Mouse (Mus musculus): ENCODE measurements around the gene Kif5a.

Gene Kif5a

DNA sequence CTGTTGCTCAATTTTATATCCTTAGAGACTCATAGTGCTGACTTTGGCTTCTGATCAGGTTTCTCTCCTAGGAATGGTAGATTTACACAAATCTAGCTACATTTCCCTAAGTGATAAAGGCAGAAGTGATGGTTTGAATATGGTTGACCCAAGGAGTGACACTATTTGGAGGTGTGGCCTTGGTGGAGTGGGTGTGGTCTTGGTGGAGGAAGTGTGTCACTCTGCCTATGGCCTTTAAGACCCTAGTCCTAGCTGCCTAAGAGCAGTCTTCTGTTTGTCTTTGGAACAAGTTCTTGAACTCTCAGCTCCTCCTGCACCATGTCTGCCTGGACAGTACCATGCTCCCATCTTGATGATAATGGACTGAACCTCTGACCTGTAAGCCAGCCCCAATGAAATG, 46.0 kb downstream of the Kif5a start:
- DNase-seq (ENCODE audit: low read depth, low spot score): no peak

DNA sequence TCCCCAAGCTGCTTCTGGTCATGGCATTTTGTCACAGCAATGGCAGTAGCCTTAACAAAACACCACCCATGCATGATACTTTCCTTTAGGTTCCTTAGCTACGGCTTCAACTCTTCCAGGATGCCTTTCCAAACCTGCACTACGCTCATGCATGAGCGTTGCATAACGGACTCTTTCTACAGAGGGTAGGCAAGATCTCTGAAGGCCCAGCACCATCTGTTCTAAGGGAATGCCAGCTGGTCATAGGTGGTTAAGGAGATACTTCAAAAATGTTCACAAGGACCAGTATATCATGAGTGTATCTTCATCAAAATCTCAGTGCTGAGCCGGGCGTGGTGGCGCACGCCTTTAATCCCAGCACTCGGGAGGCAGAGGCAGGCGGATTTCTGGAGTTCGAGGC, 46.7 kb downstream of the Kif5a start:
- peak; percentile 89 for DNase-seq (ENCODE audit: low read depth, low spot score)

DNA sequence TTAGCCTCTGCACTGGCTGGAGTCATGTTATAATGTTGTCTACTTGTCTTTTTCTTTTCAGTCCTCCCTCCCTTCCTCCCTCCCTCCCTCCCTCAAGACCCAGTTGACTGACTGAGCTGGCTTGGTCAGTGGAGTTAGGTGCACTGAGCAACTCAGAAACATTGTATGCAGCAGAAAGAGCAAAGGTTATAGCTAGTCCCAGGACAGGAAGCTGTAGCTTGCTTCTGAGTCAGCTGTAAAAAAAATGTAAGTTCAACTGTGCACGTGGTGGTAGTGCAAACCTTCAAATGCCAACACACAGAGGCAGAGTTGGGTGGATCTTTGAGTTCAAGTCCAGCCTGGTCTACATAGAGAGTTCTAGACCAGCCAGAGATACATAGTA, 48.7 kb downstream of the Kif5a start:
- no peak for DNase-seq (ENCODE audit: low read depth, low spot score)

DNA sequence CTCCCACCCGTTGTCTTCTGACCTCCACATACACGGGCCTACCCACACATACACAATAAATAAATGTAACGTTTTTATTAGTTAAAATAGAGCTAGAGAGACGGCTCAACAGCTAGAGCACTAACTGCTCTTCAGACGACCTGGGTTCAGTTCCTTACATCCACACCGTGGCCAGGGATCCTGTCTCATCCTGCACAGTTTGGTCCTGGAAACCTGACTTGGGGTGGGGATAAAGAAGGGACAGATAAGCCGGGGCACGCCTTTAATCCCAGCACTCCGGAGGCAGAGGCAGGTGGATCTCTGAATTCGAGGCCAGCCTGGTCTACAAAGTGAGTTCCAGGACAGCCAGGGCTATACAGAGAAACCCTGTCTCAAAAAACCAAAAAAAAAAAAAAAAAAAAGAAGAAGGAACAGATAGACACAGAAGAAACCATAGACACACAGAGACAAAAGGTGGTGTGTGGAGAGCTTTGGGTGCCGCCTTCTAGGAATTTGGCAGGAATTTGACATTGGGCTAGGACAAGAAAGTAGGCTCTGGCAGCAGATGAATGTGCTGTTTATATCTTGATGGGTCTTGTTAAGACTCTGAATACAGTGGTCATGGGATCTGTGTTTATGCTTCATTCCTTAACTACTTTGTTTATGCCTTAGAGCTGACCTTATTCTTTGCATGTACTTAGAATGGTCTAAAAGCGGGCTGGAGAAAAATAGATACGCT, 49.3 kb downstream of the Kif5a start:
- DNase-seq (ENCODE audit: low read depth, low spot score): no peak

DNA sequence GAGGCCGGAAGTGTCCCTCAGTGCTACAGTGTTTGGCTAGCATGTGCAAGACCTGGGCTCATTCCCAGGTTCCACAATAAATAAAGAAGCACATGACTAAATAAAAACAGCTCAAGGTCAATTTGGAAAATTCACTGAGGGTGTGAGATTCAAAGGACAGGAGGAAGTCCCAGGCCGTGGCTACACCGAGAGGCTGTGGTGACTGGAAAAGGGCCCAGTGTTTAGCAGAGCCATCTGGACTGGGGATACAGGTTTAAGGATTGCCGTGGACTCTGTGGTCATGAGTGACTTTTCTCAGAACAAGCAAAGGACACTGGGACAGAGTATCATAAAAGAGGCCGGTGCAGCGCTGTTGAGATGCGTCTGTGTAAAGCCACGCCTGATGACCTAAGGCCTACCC, 49.9 kb downstream of the Kif5a start:
- peak; percentile 60 for DNase-seq (ENCODE audit: low read depth, low spot score)

DNA sequence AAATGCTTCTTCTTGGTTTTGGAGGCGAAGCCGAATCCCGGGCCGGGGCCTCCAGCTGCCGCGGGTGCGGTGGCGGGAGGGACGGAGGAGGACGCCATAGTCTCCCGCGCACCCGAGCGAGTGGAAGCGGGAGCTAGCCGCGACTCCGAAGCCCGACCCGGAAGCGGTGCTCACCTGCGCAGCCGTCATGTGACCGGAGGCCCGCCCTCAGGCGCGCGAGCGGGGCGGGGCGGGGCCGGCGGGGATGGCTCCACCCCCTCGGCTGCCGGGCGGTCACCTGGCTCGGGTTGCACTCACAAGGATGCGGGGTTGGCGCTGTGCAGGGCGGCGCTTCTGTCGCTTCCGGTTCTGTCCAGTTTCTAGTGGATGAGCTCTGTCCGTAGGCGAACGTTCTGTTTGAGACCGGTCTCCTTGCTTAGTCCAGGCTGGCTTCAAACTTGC, 51.7 kb downstream of the Kif5a start, which contains the start of gene Pip4k2c:
TSS of gene Pip4k2c (minus strand) at position 172 of the 441 bp plus-strand sequence.
- DNase-seq (ENCODE audit: low read depth, low spot score): peak; percentile 95

DNA sequence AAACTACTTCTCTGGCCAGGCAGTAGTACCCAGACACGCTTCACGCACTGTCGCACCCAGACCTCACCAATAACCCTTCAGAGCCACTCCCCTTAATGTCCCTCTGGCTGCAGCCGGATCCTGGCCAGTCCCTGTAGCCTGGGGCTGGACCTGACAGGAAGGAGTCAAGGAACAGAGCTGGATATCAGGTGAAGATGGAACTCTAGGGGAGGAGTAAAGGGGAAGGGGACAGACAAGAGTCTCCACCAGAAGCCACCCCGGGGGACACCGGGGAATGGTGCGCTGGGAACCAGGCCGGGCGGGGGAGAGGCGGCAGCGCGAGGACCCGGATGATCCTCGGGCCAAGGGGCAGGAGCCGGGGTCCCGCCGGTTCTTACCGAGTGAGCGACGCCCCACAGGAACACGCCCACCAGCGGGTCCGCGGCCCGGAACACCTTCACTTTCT, 52.2 kb downstream of the Kif5a start:
- no peak for DNase-seq (ENCODE audit: low read depth, low spot score)

DNA sequence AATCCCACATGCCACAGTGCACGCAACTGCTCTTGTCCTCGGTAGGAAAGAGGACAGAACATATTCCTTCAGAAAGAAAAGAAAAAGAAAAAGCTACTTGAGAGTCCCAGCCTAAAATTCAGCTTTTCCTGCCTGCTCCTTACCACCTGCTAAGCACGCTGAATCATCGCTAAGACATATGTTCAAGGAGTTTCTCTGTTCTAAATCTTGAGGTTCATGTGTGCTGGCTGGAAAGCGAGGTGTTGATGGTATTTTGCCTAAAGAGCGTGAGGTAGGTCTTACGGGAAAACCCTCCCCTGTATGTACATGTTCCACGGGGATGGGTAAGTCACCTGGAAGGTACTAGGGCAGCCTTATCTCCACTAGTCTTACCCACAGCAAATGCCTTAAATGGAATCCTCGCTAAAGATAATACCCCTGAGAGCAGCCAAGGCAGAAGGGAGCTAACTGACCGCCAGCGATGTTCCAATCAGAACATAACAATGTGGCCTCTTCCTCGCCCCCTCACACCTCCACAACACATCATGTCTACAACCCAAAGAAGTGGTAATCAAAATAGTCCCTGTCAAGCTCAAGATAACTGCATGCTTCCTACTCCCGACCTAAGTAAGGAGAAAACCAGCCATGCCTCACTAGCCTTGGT, 53.1 kb downstream of the Kif5a start:
- DNase-seq (ENCODE audit: low read depth, low spot score): peak; percentile 83

DNA sequence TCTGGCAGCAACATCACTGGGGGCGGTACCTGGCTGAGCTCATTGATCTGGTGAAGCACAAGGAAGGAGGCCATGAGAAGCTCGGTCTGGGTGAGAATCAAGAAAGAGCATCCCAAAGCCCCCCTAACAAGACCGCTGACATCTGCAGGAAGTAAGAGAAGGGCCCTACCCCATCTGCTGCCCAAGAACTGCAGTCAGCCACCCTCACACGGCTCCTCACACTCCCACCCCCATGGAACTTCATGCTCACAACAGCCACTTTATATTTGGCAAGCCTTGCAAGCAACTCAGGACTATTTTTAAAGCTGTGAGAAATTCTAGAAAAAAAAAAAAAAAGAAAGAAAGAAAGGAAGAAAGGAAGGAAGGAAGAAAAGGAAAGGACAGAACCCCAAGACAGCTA, 54.2 kb downstream of the Kif5a start:
- peak; percentile 89 for DNase-seq (ENCODE audit: low read depth, low spot score)

DNA sequence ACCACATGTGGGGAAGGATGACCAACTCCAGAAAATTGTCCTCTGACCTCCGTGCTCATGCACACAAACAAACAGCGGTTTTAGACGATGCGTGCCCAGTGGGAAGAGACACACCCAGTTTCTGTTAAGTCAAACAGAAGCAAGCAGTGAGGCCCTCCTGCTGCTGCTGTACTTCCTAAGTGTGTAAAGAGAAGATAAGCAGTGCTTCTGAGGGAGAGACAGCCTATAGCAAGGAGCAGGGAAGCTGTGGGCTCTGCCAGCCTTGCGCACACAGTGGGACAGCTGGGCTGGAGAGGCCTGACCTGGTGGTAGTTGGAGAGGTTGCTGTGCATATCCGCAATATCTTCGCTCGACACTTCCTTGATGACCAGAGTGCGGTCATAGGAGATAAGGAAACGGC, 57.8 kb downstream of the Kif5a start:
- no peak for DNase-seq (ENCODE audit: low read depth, low spot score)

DNA sequence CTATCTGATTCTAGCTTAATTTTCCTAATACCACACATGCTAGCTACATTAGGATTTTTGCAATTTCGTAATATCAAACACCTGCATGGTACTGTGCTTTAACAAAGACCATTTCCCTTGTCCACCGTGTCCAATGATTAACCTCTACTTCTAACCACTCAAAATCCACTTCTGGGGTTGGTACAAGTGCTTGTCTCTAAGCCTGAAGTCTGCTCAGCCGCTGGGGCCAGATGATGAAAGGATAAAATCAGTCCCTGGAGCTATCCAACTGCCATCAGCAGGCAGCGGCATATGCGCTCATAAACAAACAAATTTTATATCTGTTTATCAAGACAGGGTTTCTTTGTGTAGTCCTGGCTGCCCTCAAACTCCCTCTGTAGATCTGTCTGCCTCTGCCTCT, 58.6 kb downstream of the Kif5a start:
- no peak for DNase-seq (ENCODE audit: low read depth, low spot score)

DNA sequence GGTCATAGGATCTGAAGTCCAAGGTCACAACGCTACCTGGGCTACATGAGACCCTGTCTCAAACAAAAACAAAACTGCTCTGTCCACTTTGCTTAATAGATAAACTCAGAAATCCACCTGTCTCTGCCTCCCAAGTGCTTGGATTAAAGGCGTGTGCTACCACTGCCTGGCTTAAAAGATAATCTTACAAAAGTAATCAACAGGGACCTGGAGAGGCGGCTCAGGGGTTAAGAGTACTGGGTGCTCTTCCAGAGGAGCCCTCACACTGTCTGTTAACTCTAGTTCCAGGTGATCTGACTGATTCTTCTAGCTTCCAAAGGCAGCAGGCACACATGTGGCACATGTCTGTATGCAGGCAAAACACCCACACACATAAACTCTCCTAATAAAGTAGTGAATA, 60.0 kb downstream of the Kif5a start:
- DNase-seq (ENCODE audit: low read depth, low spot score): no peak

DNA sequence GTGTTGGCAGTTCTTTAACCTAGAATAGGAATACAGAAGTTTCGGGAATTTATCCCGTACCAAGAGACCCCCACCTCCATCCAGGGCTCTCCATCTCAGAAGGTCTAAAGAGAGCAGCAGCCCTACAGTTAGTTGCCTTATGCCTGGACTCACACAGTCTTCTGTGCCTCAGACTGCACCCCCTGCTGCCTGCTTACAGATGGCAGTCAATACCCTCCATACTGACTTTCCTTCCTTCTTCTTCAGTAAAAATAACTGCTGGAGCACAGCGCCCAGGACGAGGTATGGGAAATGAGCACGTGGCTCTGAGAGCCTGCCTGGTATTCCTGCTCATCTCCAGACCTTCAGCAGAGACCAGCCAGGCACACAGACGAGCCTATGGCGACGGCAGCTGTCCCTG, 62.9 kb downstream of the Kif5a start:
- DNase-seq (ENCODE audit: low read depth, low spot score): peak; percentile 46

DNA sequence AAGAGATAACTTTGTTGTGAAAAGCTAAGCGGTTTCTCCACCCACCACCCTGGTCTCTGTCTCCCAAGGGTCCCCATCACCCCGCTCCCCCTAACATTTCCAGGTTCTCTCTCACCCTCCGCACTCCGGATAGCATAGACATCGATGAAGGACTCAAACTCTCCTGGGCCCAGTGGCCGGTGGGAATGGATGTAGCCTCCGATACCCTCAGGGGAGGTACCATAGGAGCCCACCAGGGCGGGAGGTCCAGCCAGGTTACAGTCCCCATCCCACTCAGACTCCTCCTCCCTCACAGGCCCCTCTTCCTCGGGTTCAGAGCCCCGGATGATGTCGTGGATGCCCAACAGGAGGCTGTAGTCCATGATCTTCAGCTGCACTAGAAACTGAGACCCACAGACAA, 63.7 kb downstream of the Kif5a start:
- DNase-seq (ENCODE audit: low read depth, low spot score): no peak

DNA sequence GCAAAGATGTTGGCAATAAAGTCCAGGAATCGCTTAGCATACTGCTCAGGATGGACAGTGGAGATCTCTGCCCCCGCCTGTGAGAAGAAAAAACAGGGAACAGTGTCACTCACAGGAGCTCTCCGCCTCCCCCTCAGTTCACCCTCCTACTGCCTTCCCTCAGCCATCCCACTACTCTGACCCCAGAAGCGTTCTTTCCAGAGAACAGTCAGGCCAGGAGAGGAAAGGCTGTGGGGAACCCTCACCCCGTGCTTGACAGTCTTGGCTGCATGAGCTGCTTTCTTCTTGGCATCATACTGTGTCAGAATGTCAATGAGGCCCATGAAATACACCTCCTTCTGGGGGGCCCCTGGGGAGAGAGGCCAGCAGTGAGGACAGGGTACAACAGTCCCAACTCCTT, 64.1 kb downstream of the Kif5a start:
- no peak for DNase-seq (ENCODE audit: low read depth, low spot score)

DNA sequence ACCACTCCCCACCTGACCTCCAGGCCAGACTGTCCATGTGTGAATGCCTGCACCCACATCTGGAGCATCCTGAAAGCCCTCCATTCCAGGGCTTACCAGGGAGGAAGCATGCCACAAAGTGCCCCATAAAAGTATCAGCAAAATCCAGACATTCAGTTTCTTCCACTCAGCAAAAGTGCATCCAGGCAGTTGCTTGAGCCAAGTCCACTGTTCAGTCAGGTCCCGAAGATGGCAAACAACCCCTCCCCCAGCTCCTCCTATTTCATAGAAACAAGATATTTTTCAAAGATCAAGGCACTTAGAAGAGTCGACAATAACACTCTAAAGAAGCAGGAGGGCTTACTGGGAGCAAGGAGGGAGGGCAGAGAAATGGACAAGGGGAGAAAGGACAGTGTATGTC, 64.7 kb downstream of the Kif5a start:
- DNase-seq (ENCODE audit: low read depth, low spot score): no peak

DNA sequence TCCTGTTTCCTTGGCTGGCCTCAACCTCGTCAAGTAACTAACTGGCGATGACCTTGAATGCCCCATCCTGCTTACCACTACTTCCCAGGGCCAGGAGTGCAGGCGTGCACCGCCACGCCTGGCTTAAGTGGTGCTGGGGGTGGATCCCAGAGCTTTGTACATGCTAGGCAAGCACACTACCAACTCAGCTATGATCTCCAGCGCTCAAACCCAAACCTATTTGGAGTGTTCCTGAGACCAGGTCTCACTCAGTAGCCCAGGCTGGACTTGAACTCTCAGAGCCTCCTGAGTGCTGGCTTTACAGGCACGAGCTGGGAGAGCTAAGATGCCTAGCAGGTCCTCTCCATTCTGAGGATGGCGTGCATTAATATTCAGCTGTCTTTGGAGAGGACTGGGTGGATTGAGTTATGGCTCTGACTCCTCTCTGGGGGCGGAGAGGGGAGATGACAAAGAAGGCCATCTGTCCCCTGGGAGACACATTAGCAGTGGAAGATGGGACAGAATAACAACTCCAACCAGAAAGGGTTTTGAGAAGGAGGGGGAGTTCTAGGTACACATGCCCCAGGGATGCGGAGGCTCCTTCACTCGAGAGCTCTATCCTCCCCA, 65.5 kb downstream of the Kif5a start:
- peak; percentile 74 for DNase-seq (ENCODE audit: low read depth, low spot score)

DNA sequence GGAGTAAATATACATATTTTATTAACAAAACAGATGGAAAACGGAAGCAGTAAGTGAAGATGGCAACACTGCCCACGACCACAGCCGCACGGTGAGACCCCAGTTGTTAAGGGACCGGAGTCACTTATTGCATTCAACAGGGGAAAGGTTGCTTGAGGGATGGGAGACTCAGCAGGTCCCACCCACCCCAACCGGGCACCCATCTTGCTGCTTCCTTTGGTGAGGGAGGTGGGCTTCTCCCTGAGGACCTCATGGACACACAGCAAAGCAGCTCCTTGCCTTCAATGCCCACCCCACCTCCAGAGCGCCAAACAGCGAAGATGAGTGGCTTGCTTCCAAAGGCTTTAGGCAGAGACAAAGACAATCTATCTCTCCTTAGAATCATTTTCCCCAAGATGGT, 66.0 kb downstream of the Kif5a start:
- no peak for DNase-seq (ENCODE audit: low read depth, low spot score)

DNA sequence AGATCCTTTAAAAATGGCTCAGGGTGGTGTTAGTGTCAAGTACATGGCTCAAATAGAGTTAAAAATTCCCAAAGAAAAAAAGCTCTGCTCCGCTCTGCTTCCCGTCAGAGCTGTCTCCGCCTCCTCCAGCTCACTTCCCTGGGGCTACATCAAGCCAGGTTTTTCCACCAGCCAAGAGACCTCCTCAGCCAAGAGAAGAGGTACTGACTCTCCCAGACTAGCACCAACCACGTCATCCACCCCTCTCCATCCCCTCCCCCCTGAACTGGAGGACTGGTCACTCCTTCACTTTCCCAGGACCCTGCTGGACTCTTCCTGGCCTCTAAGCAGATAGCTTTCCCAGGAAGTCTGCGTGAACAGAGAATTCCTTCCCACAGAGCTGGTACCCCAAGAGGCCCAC, 66.8 kb downstream of the Kif5a start:
- DNase-seq (ENCODE audit: low read depth, low spot score): peak; percentile 93

DNA sequence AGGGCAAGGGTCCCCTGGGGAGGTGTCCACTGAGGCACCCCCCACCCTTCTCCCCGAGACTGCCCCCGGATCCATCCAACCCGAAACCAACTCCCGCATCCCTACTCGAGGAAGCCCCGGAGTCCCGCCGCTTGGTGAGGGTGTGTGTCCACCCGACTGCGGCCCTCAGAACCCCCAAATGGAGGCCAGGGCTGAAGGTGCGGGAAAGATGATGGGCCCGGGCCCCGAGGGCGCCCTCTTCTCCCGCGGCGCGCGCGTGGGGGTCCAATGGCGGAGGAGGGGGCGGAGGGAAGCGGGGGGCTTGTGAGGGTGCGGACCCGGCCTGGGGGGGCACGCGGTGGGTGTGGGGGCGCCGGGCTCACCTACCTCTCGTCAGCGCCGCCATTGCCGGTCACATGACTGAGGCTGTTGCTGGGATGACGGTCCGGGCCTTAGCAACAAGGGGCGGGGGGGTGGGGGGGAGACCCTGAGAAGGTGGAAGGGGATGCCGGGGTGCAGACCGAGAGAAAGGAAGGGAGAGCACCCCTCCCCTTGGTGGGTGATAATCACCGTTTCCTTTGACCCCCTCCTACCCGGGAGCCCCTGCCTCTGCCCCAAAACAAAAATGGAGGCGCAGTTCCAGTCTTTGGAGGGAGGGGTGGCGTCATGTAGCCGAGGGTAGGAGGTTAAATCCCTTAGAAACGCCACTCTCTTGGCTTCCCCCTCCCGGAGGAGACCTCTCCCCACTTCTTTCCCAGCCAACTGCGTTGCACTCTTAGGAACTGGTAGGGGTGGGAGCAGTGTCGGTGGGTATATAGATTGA, 67.6 kb downstream of the Kif5a start, which contains the start of gene Dtx3:
TSS of gene Dtx3 (minus strand) at position 401 of the 802 bp plus-strand sequence.
- DNase-seq (ENCODE audit: low read depth, low spot score): peak; percentile 79

DNA sequence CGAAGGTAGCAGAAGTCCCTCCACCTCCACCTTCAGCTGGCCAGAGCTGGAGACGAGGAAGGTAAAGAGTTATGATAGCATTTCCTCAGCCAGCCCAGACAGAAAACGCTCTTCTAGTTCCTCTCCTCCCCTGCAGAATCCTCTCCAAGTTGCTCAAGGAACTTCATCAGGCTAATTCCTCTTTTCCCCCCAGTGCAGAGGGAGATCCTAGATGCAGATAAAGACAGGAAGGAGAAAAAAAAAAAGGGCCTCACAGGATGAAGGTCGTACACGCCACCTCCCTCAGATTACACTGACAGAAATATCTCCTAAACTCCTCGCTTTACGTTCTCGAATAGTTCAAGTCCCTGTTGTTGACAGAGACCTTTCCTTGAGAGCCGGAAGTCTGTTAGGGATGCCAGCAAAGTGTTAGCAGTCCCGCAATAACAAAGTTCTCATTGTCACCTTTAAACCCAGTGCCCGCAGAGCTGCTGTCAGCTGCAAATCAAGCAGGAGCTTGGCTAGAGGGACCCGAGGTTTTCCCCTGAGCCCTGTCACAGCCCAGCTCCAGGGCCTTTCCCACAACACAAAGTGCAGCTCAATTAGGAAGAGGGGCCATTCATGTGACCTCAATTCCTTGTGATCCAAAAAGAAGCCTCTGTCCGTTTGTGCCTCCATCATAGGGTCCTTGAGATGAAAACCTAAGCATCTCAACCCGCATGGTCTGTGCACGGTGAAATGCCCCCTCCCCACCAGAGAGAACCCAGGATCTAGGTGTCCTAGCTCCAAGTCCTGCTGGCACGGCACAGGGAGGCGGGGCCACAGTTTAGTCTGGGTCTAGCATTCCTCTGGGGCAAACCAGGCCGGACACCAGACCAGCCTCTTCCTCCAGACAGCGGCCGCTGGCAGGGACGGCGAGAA, 68.5 kb downstream of the Kif5a start:
- peak; percentile 73 for DNase-seq (ENCODE audit: low read depth, low spot score)
